Mouse (Mus musculus): ENCODE data around the gene Ndufa7. TPM values are rescaled to one million over a fixed set of nuclear protein-coding genes. Genes with fewer than 3 reads are reported as not detected.
"Not testable (repeated sequence)": the region's sequence is repeated elsewhere in the genome, so short reads cannot be mapped to it uniquely, and the experiment has no call there.

Gene Ndufa7
- total RNA-seq, 4 experiments from 2014 or later, result 196 to 215 (median 203) TPM

GRCm38 (mm10) chr17:33811142-33811516, 13.2 kb upstream of the Ndufa7 start:
- DNase-seq (ENCODE audit: low spot score in 2 of 2), result no peak

GRCm38 (mm10) chr17:33812475-33812874, 11.9 kb upstream of the Ndufa7 start:
- DNase-seq (ENCODE audit: low spot score in 2 of 2), result no peak

- DNase-seq (ENCODE audit: low spot score in 2 of 2), result no peak
These were observed 11.4 kb upstream of the Ndufa7 start for GRCm38 (mm10) chr17:33812990-33813389.

GRCm38 (mm10) chr17:33815399-33815798, 9.0 kb upstream of the Ndufa7 start:
- DNase-seq (ENCODE audit: low spot score in 2 of 2), result no peak

GRCm38 (mm10) chr17:33816612-33817011, 7.8 kb upstream of the Ndufa7 start:
- DNase-seq (ENCODE audit: low spot score in 2 of 2), result no peak

GRCm38 (mm10) chr17:33817184-33817968, 7.0 kb upstream of the Ndufa7 start:
- DNase-seq (ENCODE audit: low spot score in 2 of 2), result peak; percentile 83 to 89

GRCm38 (mm10) chr17:33817969-33818643, 6.3 kb upstream of the Ndufa7 start:
- DNase-seq (ENCODE audit: low spot score in 2 of 2), result no peak

- DNase-seq (ENCODE audit: low spot score in 2 of 2), result no peak
These were observed 1.9 kb upstream of the Ndufa7 start for GRCm38 (mm10) chr17:33822436-33822959.

- DNase-seq (ENCODE audit: low spot score in 2 of 2), result not testable (repeated sequence)
These were observed 1.2 kb upstream of the Ndufa7 start for GRCm38 (mm10) chr17:33823171-33823570.

GRCm38 (mm10) chr17:33824997-33825330, 592 bp downstream of the Ndufa7 start:
- DNase-seq (ENCODE audit: low spot score in 2 of 2), result not testable (repeated sequence)

- DNase-seq (ENCODE audit: low spot score in 2 of 2), result no peak
These were observed 1.1 kb downstream of the Ndufa7 start for GRCm38 (mm10) chr17:33825462-33825861.

GRCm38 (mm10) chr17:33826850-33827249, 2.5 kb downstream of the Ndufa7 start:
- DNase-seq (ENCODE audit: low spot score in 2 of 2), result peak; percentile 49 to 69

- DNase-seq (ENCODE audit: low spot score in 2 of 2), result no peak
These were observed 4.5 kb downstream of the Ndufa7 start for GRCm38 (mm10) chr17:33828892-33829291.

- DNase-seq (ENCODE audit: low spot score in 2 of 2), result no peak
These were observed 5.2 kb downstream of the Ndufa7 start for GRCm38 (mm10) chr17:33829561-33829960.

- peak; percentile 90 to 93 for DNase-seq (ENCODE audit: low spot score in 2 of 2)
These were observed 18.8 kb downstream of the Ndufa7 start, which contains the start of gene Cd320 for GRCm38 (mm10) chr17:33842966-33843795. Gene Cd320 (plus strand): TSS chr17:33843091.

- no peak for DNase-seq (ENCODE audit: low spot score in 2 of 2)
These were observed 19.8 kb downstream of the Ndufa7 start for GRCm38 (mm10) chr17:33844196-33844595.

GRCm38 (mm10) chr17:33848139-33848538, 23.8 kb downstream of the Ndufa7 start:
- no peak for DNase-seq (ENCODE audit: low spot score in 2 of 2)

GRCm38 (mm10) chr17:33851331-33851730, 27.0 kb downstream of the Ndufa7 start:
- no peak for DNase-seq (ENCODE audit: low spot score in 2 of 2)

GRCm38 (mm10) chr17:33857816-33858215, 33.4 kb downstream of the Ndufa7 start:
- no peak for DNase-seq (ENCODE audit: low spot score in 2 of 2)

GRCm38 (mm10) chr17:33865330-33866030, 41.1 kb downstream of the Ndufa7 start:
- DNase-seq (ENCODE audit: low spot score in 2 of 2), result peak; percentile 69 to 71

- not testable (repeated sequence) for DNase-seq (ENCODE audit: low spot score in 2 of 2)
These were observed 49.2 kb downstream of the Ndufa7 start, which contains the start of gene Gm7029 for GRCm38 (mm10) chr17:33873537-33873936. Gene Gm7029 (plus strand): TSS chr17:33873837.

Data from layer of hippocampus, adult 8-10 months (tissue).